11 mouse cellular contexts compared by ENCODE assay signal in genomic region chr1:63819536-63820254, GRCm38 (mm10). TPM values are rescaled to one million over a fixed set of nuclear protein-coding genes. Genes with fewer than 3 reads are reported as not detected.
A peak's percentile ranks its signal among the peaks of the same experiment; 100 is the strongest.
DNase-seq lines count a peak whose midpoint lies in the region; ATAC-seq lines count a peak whose summit lies in the region.
"Had no signal": no experiment of that assay in that cellular context is flagged by ENCODE, and none has a peak within 500 bp of the region (broad histone marks: within the 10 kb centered on the region; RNA-seq: fewer than 3 reads in every experiment).

No protein-coding gene starts in this region.

- H3K4me3 ChIP-seq in heart, embryonic 13.5 days, result no peak overlapping the region
- H3K4me3 ChIP-seq in limb, embryonic 13.5 days, result no peak overlapping the region
- H3K4me3 ChIP-seq in kidney, embryonic 15.5 days (replicated peaks), result no peak overlapping the region
- H3K4me3 ChIP-seq: liver, embryonic 12.5 days had no signal

- H3K36me3 ChIP-seq in heart, embryonic 13.5 days, result no peaks in the 10 kb centered on the region
- H3K36me3 ChIP-seq in limb, embryonic 13.5 days, result no peaks in the 10 kb centered on the region
- no peaks in the 10 kb centered on the region for H3K36me3 ChIP-seq in kidney, embryonic 15.5 days
- H3K36me3 ChIP-seq: liver, embryonic 12.5 days had no signal

- 42% methylated on average over 11 of the region's 11 CpGs for WGBS in heart, embryonic 13.5 days
- WGBS in limb, embryonic 13.5 days, result 41% methylated on average over 11 of the region's 11 CpGs
- WGBS in kidney, embryonic 15.5 days, result 75% methylated on average over 11 of the region's 11 CpGs

- no peaks in the 10 kb centered on the region for H3K27me3 ChIP-seq in heart, embryonic 13.5 days (replicated peaks)
- no peaks in the 10 kb centered on the region for H3K27me3 ChIP-seq in limb, embryonic 13.5 days
- no peaks in the 10 kb centered on the region for H3K27me3 ChIP-seq in kidney, embryonic 15.5 days
- H3K27me3 ChIP-seq: liver, embryonic 12.5 days had no signal

- H3K4me2 ChIP-seq in heart, embryonic 13.5 days, result peak overlapping the region; percentile 21
- H3K4me2 ChIP-seq in limb, embryonic 13.5 days (replicated peaks), result 0 out of 2 replicates have a peak overlapping the region, but pooled peaks have one; percentile 1
- no peak overlapping the region for H3K4me2 ChIP-seq in kidney, embryonic 15.5 days
- H3K4me2 ChIP-seq: liver, embryonic 12.5 days had no signal

- ATAC-seq in heart, embryonic 13.5 days (ENCODE audit: extremely low read depth, insufficient number of reproducible peaks, low FRiP score, low TSS enrichment), result no peak
- ATAC-seq in limb, embryonic 13.5 days (ENCODE audit: low FRiP score, low read depth), result no peak
- ATAC-seq in megakaryocyte, adult 5-6 weeks (ENCODE audit: poor library complexity, severe bottlenecking), result no peak
- no peak for ATAC-seq in kidney, embryonic 15.5 days (replicated peaks; ENCODE audit: low FRiP score)
- ATAC-seq in CD4-positive, CD25-positive, alpha-beta regulatory T cell, adult 4 months, result no peak
- ATAC-seq: liver, embryonic 12.5 days had no signal

- no peaks in the 10 kb centered on the region for H3K9me3 ChIP-seq in heart, embryonic 13.5 days
- H3K9me3 ChIP-seq in limb, embryonic 13.5 days, result no peaks in the 10 kb centered on the region
- H3K9me3 ChIP-seq in kidney, embryonic 15.5 days (replicated peaks), result no peaks in the 10 kb centered on the region
- H3K9me3 ChIP-seq: liver, embryonic 12.5 days had no signal

- peaks cover 25% of the 10 kb centered on the region for H3K4me1 ChIP-seq in heart, embryonic 13.5 days
- peaks cover 17% of the 10 kb centered on the region for H3K4me1 ChIP-seq in limb, embryonic 13.5 days
- no peaks in the 10 kb centered on the region for H3K4me1 ChIP-seq in kidney, embryonic 15.5 days
- H3K4me1 ChIP-seq: liver, embryonic 12.5 days had no signal

- peak; percentile 35 for DNase-seq in embryo, embryonic 11 days
- no peak for DNase-seq in embryo, embryonic 9.5 days (ENCODE audit: extremely low spot score)
- DNase-seq in Muller cell, postnatal 12 days (ENCODE audit: inconsistent ontology term), result peak; percentile 83
- DNase-seq: kidney, adult 2 months had no signal

- H3K27ac ChIP-seq in heart, embryonic 13.5 days (replicated peaks), result peak overlapping the region; percentile 78
- H3K27ac ChIP-seq in limb, embryonic 13.5 days, result 0 out of 2 replicates have a peak overlapping the region, but pooled peaks have one; percentile 22
- no peak overlapping the region for H3K27ac ChIP-seq in kidney, embryonic 15.5 days
- H3K27ac ChIP-seq: liver, embryonic 12.5 days had no signal

- peak overlapping the region; percentile 37; the same call in 1 of the 2 replicates for H3K9ac ChIP-seq in heart, embryonic 13.5 days
- H3K9ac ChIP-seq in limb, embryonic 13.5 days, result no peak overlapping the region
- H3K9ac ChIP-seq in kidney, embryonic 15.5 days, result no peak overlapping the region
- H3K9ac ChIP-seq: liver, embryonic 12.5 days had no signal

RNA-seq across cellular contexts. Expression of gene 4933402D24Rik, which starts 50.6 kb away (rescaled TPM):
- 0.08 TPM in 1 of 2 replicates, not detected in the other for polyA plus RNA-seq in heart, embryonic 13.5 days (2015; fragmentation: Nextera tagmentation; extraction: Ambion mirVana)
- 0.27 TPM in 1 of 2 replicates, not detected in the other for polyA plus RNA-seq in limb, embryonic 13.5 days (2015; fragmentation: Nextera tagmentation; extraction: Ambion mirVana)
- total RNA-seq in megakaryocyte, adult 5-6 weeks (2015), result not detected in 2 replicates
- not detected in 2 replicates for total RNA-seq in megakaryocyte, adult 5-6 weeks (2017)
- 0.09 TPM in 1 of 2 replicates, not detected in the other for polyA plus RNA-seq in kidney, embryonic 15.5 days (2015; fragmentation: Nextera tagmentation; extraction: Ambion mirVana)
- polyA plus RNA-seq in CD4-positive, CD25-positive, alpha-beta regulatory T cell, adult 4 months (2017; shearing (Covaris generic)), result not detected
- total RNA-seq: gastrocnemius, adult 18-20 months had no signal
- polyA plus RNA-seq: kidney, adult 2 months; liver, embryonic 12.5 days had no signal
